Mouse (Mus musculus) midbrain, embryonic 12.5 days (tissue): ENCODE data around the gene Cxcr5. TPM values are rescaled to one million over a fixed set of nuclear protein-coding genes. Genes with fewer than 3 reads are reported as not detected.

ENCODE experiments used
- ATAC-seq: fragments of 200-750 bp; cut with Nextera tagmentation; 2 replicates; pipeline ENCODE4 v1.8.0; 2017; ENCODE audit warnings: low read depth, moderate TSS enrichment, moderate library complexity; ENCODE audit not compliant: low FRiP score
- H3K27ac ChIP-seq: fragments of 300-500 bp; sonication (generic); replicated peaks from 2 replicates; pipeline ENCODE4 v1.5.1; 2016; ENCODE audit warnings: mild to moderate bottlenecking
- H3K27me3 ChIP-seq: fragments of 300-500 bp; sonication (generic); 2 replicates; pipeline ENCODE4 v1.6.1; 2016; ENCODE audit warnings: mild to moderate bottlenecking
- H3K36me3 ChIP-seq: fragments of 300-500 bp; sonication (generic); 2 replicates; pipeline ENCODE4 v1.6.1; 2016
- H3K4me1 ChIP-seq: fragments of 300-500 bp; sonication (generic); 2 replicates; pipeline ENCODE4 v1.6.1; 2016
- H3K4me2 ChIP-seq: fragments of 300-500 bp; sonication (generic); replicated peaks from 2 replicates; pipeline ENCODE4 v1.6.1; 2016; ENCODE audit warnings: mild to moderate bottlenecking, moderate library complexity
- H3K4me3 ChIP-seq: fragments of 300-500 bp; sonication (generic); 2 replicates; pipeline ENCODE4 v1.5.1; 2016; ENCODE audit warnings: mild to moderate bottlenecking
- H3K9ac ChIP-seq: fragments of 300-500 bp; sonication (generic); replicated peaks from 2 replicates; pipeline ENCODE4 v1.6.1; 2016; ENCODE audit warnings: mild to moderate bottlenecking, moderate library complexity
- H3K9me3 ChIP-seq: fragments of 300-500 bp; sonication (generic); 2 replicates; pipeline ENCODE4 v1.6.1; 2016; ENCODE audit warnings: mild to moderate bottlenecking
- WGBS: fragments of 180-500 bp; shearing (Covaris S2); methylation state at CpG from one replicate; pipeline ENCODE4 v1.1.7; 2016; 5-methylcytosine and 5-hydroxymethylcytosine counted together
- polyA plus RNA-seq: library from polyadenylated mRNA; unstranded; fragments of >200 nt; fragmentation: Nextera tagmentation; extraction: Ambion mirVana; gene quantifications from 2 replicates; pipeline ENCODE4 v1.2.1, GENCODE M21; 2016

Cxcr5 gene
- polyA plus RNA-seq, 1 experiment from 2014 or later: not detected

DNA sequence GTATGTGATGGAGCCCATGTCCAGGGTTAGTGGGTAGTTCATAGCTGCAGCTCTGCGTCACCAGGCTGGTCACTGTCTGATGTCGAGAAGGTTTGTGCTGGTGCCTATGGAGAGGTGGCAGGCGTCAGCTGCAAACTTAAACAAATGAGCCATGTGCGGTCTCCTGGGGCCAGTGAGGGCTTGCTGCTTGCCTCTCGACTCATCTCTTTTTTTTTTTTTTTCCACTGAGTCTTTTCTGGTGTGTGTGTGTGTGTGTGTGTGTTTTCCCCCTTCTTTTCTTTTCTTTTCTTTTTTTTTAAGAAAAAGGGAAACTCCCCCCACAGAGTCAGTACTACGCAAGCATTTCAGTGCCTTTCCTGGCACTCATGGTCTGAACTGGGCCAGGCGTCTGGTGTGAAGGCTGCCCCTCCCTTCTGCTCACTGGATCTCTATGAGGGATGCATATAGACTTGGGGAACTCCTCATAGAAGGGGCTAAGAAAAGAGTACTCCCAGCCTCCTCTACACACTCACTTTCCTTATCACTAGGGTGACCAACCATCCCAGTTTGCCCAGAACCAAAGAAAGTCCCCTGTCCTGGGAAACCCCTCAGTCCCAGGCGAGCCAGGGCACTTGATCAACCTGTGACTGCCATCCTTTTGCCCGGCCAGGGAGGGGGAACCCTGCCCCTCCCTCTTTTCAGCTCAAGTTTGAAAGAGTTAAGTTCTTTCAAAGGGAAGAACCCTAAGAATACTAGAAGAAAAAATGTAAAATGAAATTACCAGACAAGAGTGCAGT, 35.2 kb downstream of the Cxcr5 start:
- Histone ChIP-seq H3K36me3 (no peaks in the 10 kb centered on the region), H3K4me2 (no peak overlapping the region), H3K4me3 (no peak overlapping the region), H3K9me3 (no peaks in the 10 kb centered on the region), H3K4me1 (no peaks in the 10 kb centered on the region), H3K27me3 (no peaks in the 10 kb centered on the region), H3K9ac (no peak overlapping the region), H3K27ac (no peak overlapping the region)
- no peak for ATAC-seq
- 65% methylated on average over 9 of the region's 9 CpGs for WGBS

DNA sequence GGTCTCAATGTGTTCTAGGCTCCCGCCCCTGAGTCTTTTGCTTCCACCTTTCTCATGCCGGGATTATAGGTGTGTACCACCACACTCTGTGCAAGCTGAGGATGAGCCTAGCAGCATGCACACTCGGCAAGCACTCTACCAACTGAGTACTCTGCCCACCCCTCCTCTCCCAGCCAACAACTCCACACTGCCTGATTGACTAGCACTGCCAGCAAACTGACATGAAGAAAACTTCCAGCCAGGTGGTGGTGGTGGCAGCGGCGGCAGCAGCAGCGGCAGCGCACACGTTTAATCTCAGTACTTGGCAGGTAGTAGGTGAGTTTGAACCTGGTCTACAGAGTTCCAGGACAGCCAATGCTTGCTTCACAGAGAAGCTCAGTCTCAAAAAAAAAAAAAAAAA, 36.1 kb downstream of the Cxcr5 start:
- H3K9me3 ChIP-seq: no peaks in the 10 kb centered on the region
- H3K27ac ChIP-seq: no peak overlapping the region
- H3K4me1 ChIP-seq: no peaks in the 10 kb centered on the region
- 89% methylated on average over 8 of the region's 8 CpGs for WGBS
- no peak overlapping the region for H3K4me2 ChIP-seq
- H3K36me3 ChIP-seq: no peaks in the 10 kb centered on the region
- H3K4me3 ChIP-seq: no peak overlapping the region
- ATAC-seq: no peak
- no peaks in the 10 kb centered on the region for H3K27me3 ChIP-seq
- no peak overlapping the region for H3K9ac ChIP-seq

DNA sequence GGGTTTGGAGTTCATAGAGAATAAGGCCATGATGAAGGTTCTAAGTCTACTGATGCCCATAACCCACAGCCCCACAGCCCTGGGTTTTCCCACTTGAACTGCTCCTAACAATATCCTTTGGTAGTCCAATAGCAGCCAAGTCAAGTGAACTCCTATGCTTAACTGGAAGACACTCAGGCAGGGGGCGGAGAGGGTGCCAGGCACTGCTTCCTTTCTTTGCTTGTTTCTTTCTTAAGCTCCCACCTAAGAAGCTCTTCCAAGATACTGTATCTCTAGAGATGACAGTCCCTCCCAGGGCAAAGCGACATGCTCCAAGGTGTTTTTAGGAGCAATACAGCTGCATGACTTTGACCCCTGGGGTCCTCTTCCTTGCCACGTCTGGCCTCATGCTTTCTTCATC, 36.7 kb downstream of the Cxcr5 start:
- H3K36me3 ChIP-seq: no peaks in the 10 kb centered on the region
- no peak overlapping the region for H3K4me2 ChIP-seq
- no peaks in the 10 kb centered on the region for H3K9me3 ChIP-seq
- WGBS: 77% methylated on average over 3 of the region's 3 CpGs
- H3K9ac ChIP-seq: no peak overlapping the region
- H3K27ac ChIP-seq: no peak overlapping the region
- H3K27me3 ChIP-seq: no peaks in the 10 kb centered on the region
- no peaks in the 10 kb centered on the region for H3K4me1 ChIP-seq
- ATAC-seq: no peak
- H3K4me3 ChIP-seq: no peak overlapping the region

DNA sequence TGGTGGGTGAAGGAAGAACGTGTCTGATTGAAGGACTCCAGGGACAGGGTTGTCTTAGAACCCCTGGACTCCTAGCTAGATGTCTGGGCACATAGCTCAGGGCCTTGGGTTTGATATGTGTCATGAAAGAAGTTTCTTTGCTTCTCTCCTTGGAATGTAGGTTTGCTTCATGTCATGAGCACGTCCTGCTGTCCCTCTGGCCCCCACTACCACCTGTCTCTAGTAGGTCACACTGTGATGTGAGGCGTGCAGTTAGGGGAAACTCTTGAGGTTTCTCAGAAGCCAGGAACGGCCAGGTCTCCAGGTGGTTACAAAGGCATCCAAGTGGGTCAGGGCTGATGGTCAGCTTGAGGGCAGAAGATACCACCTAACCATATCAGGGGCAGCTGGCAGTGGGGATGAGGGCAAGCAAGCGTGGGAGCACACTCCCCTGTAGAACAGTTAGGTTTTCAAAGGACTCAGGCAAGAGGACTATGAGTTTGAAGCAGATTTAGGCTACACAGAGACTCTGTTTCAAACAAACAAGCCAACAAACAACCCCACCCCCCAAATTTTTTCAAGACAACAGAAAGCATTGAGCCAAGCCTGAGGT, 37.3 kb downstream of the Cxcr5 start:
- Histone ChIP-seq H3K36me3 (no peaks in the 10 kb centered on the region), H3K27me3 (no peaks in the 10 kb centered on the region), H3K4me1 (no peaks in the 10 kb centered on the region), H3K27ac (no peak overlapping the region), H3K4me2 (no peak overlapping the region), H3K4me3 (no peak overlapping the region), H3K9ac (no peak overlapping the region), H3K9me3 (no peaks in the 10 kb centered on the region)
- 79% methylated on average over 5 of the region's 5 CpGs for WGBS
- ATAC-seq: no peak

DNA sequence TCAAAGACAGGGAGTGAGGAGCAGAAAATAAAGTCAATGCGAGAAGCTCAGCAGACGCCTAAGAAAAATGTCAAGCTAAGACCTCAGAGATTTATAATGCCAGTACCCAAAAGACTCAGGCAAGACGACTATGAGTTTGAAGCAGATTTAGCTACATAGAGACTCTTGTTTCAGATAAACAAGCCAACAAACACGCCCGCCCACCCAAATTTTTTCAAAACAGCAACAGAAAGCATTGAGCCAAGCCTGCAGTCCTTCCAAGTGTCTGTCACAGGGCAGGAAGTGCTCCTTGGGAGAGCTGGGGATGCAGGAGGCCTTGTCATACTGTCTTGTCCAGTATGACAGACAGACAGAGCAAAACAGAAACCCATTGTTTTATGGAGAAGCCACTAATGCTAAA, 38.0 kb downstream of the Cxcr5 start:
- Histone ChIP-seq H3K27me3 (no peaks in the 10 kb centered on the region), H3K27ac (no peak overlapping the region), H3K4me3 (no peak overlapping the region), H3K4me2 (no peak overlapping the region), H3K4me1 (no peaks in the 10 kb centered on the region), H3K9me3 (no peaks in the 10 kb centered on the region), H3K9ac (no peak overlapping the region), H3K36me3 (no peaks in the 10 kb centered on the region)
- no peak for ATAC-seq
- 88% methylated on average over 5 of the region's 5 CpGs for WGBS

DNA sequence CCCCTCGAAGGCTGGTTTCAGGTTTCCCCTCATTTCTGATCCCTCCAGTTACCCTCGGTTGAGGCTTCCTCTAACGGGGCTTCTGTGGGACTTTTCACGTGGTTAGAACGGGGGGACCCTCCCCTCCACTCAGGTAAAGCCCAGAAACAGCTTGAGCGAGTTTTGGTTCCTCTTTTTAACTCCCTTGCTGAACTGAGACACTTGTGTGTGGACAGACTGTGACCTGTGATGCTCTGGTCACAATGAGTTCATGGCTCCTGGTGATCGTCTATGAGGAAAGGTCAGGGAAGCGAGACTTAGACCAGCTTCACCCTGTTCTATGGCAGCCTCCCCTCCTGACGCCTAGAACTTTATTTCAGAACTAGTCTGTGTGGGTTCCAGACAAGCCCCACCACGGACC, 39.8 kb downstream of the Cxcr5 start:
- H3K27ac ChIP-seq: no peak overlapping the region
- 80% methylated on average over 10 of the region's 10 CpGs for WGBS
- ATAC-seq: no peak

DNA sequence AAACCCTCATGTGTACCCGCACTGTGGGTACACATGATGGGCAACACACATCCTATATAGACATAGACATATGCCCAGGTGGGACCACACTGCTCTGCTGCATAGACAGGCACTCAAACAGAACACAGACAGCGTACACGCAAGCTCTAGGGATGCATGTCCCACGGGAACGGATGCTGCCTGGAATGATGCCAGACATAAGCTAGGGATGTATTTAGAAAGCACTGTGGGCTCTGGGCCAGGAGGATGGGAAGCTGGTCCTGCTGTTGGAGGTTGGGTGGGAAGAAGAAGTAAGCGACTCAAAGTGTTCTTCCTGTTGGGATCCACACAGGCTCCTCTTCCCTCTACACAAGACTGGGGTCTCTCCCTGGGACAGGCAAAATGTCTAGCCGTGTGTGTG, 43.6 kb downstream of the Cxcr5 start:
- Histone ChIP-seq H3K4me1 (no peaks in the 10 kb centered on the region), H3K4me2 (no peak overlapping the region), H3K9me3 (no peaks in the 10 kb centered on the region), H3K9ac (no peak overlapping the region; the same call in 1 of the 2 replicates), H3K36me3 (no peaks in the 10 kb centered on the region), H3K4me3 (no peak overlapping the region), H3K27ac (no peak overlapping the region), H3K27me3 (no peaks in the 10 kb centered on the region)
- WGBS: 89% methylated on average over 7 of the region's 7 CpGs
- no peak for ATAC-seq

More for the DNA sequence above, 39.8 kb downstream of the Cxcr5 start:
- Histone ChIP-seq H3K36me3 (no peaks in the 10 kb centered on the region), H3K4me2 (no peak overlapping the region), H3K27me3 (no peaks in the 10 kb centered on the region), H3K9ac (no peak overlapping the region), H3K4me1 (no peaks in the 10 kb centered on the region), H3K9me3 (no peaks in the 10 kb centered on the region), H3K4me3 (no peak overlapping the region)

DNA sequence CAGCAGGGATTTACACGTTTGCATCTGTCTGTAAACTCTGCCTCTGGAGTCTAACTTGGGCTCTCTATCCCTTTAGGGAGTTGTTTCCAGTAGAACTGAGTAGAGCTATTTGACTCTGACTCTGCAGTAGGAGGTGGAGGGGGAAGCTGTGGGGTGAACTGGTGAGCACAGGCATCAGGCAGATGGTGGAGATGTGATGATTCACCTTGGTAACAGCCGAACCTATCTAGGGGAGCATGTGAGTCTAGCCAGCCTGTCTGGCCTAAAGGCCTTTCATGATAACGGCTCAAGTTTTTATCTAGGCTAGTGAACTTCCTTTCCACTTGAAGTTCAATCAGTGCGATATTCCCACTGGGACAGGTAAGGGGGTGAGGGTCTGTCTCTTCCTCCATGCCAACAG, 44.3 kb downstream of the Cxcr5 start:
- 73% methylated on average over 4 of the region's 4 CpGs for WGBS
- Histone ChIP-seq H3K27ac (no peak overlapping the region), H3K9ac (no peak overlapping the region; the same call in 1 of the 2 replicates), H3K4me2 (no peak overlapping the region), H3K4me3 (no peak overlapping the region), H3K36me3 (no peaks in the 10 kb centered on the region), H3K27me3 (no peaks in the 10 kb centered on the region), H3K9me3 (no peaks in the 10 kb centered on the region), H3K4me1 (no peaks in the 10 kb centered on the region)
- ATAC-seq: no peak

DNA sequence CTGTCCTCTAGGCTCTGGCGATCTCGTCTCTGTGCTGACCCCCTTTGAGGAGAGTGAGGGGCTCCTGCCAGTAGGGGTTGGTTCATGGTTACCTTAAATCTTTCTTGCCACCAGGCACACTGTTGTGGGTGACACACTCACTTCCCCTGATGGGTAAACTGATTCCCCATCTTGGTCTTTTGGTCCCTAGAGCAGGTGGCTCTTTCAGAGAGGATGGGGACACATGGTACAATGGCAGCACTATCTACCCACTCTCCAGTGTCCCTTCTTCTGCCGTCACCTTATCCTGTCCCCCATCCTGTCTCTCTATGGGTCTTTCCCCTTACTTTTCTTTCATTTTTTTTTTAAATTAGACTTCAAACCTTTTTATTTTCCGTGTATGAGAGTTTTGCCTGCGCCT, 45.8 kb downstream of the Cxcr5 start:
- H3K9me3 ChIP-seq: no peaks in the 10 kb centered on the region
- no peaks in the 10 kb centered on the region for H3K27me3 ChIP-seq
- no peak overlapping the region for H3K27ac ChIP-seq
- ATAC-seq: no peak
- WGBS: 91% methylated on average over 5 of the region's 5 CpGs
- no peak overlapping the region for H3K9ac ChIP-seq
- no peaks in the 10 kb centered on the region for H3K4me1 ChIP-seq
- H3K4me3 ChIP-seq: no peak overlapping the region
- no peaks in the 10 kb centered on the region for H3K36me3 ChIP-seq
- H3K4me2 ChIP-seq: no peak overlapping the region

DNA sequence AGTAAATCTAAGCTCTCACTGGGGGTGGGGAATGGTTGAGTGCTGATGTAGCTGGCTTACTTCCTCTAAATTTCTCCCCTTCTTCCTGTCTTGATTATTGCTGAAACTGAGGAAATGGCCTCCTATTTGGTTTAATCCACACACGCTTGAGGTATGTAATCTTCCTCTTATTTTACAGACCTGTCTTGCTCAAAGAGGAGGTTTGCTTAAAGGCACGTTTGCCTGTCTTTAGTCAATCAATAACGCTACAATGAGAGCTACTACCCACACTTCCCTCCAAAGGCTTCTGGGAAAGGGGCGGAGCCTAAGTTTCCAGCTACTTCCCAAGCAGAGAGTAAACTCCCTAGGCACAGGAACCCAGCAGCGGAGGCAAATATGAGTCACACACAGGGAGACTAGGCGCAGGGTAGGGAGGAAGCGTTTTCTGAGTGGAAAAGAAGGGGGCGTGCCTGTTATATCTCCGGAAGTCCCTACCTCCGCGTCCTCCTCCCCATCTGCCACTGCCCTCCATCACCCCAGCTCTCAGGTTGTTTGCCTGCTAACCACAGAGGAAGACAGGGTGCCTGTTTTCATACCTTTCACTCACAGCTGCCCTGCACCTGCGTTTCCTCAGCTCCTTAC, 46.4 kb downstream of the Cxcr5 start:
- H3K4me2 ChIP-seq: no peak overlapping the region
- ATAC-seq: no peak
- no peaks in the 10 kb centered on the region for H3K27me3 ChIP-seq
- H3K4me3 ChIP-seq: no peak overlapping the region
- H3K27ac ChIP-seq: no peak overlapping the region
- H3K4me1 ChIP-seq: no peaks in the 10 kb centered on the region
- WGBS: 71% methylated on average over 12 of the region's 12 CpGs
- H3K36me3 ChIP-seq: no peaks in the 10 kb centered on the region
- H3K9ac ChIP-seq: no peak overlapping the region
- no peaks in the 10 kb centered on the region for H3K9me3 ChIP-seq

DNA sequence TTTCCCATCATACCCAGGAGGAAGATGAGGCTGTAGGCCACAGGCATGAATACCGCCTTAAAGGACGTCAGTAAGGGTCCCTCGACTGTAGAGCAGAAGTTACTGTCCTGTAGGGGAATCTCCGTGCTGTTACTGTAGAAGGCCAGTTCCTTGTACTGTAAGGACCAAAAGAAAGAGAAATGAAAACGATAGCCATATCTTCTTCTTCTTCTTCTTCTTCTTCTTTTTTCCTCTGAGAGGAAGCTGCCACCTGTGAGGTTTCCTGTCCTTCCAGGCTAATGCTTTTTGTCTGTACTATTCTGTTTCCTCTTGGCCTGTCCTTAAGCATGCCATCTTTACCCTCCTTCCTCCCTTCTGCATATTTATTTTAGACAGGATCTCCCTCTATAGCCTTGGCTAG, 47.5 kb downstream of the Cxcr5 start:
- 89% methylated on average over 5 of the region's 5 CpGs for WGBS
- Histone ChIP-seq H3K4me3 (no peak overlapping the region), H3K4me1 (peaks cover 10% of the 10 kb centered on the region), H3K4me2 (no peak overlapping the region), H3K9ac (no peak overlapping the region), H3K9me3 (no peaks in the 10 kb centered on the region), H3K27ac (no peak overlapping the region), H3K36me3 (no peaks in the 10 kb centered on the region), H3K27me3 (peaks cover 5% of the 10 kb centered on the region)
- ATAC-seq: no peak

DNA sequence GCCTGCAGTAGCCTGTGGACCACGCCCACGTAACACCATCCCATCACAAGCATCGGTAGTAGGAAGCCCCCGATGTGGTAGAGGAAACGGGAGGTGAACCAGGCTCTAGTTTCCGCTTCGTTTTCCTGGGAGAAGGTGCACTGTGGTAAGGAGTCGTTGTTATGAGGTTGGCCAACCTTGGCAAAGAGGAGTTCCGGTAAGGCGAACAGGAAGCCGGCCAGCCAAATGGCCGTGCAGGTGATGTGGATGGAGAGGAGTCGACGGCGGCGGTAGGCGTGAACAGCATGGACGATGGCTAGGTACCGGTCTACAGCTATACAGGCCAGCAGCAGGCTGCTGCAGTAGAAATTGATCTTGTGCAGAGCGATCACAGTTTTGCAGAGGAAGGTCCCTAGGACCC, 48.1 kb downstream of the Cxcr5 start:
- no peak overlapping the region for H3K9ac ChIP-seq
- peaks cover 4% of the 10 kb centered on the region; the same call in 1 of the 2 replicates for H3K36me3 ChIP-seq
- no peak overlapping the region for H3K27ac ChIP-seq
- 84% methylated on average over 20 of the region's 20 CpGs for WGBS
- ATAC-seq: no peak
- H3K4me1 ChIP-seq: peaks cover 11% of the 10 kb centered on the region
- H3K9me3 ChIP-seq: no peaks in the 10 kb centered on the region
- H3K4me2 ChIP-seq: no peak overlapping the region
- H3K27me3 ChIP-seq: peaks cover 10% of the 10 kb centered on the region
- H3K4me3 ChIP-seq: no peak overlapping the region
